Mouse (Mus musculus): ENCODE measurements around the gene Lhx4.

DNA sequence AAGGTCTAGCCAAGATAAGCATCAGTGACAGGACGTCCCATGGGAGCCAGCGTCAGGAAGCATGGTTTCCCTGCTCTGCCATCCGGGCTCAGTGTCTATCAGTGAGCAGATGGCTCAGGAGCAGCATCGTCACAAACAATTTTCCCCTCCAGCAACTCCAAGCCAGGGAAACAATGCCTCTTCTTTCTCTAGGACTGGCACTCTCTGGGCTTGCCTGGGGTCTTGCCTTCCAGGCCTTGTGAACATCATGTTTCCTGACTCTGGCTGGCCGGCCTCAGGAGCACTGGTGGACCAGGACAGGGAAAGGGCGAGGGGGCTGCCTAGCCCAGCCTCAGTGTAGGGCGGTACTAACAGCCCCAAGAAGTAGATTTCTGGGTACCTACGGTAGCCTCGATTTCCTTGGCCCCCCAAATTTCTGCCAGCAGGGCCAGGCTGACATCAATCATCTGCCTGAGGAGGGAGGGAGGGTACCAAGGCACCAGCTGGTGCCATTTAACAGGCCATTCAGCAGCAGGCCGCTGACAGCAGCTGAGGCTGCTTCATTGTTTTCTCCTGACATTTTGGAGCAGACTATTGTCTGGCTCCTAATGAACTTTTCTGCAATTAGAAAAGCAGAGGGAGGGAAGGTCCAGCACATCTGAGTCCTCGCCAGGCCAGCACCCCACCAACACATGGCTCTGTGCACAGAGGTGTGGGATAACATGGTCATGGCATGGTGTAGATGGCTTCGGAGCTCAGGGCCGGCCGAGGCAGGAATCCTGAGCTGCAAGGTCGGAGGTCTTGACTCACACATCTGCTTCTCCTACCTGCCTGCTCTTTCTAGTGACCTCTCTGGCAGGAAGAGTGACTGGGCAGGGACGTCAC lies 38.9 kb upstream of the Lhx4 start:
- no peak for TF ChIP-seq CTCF (IDR thresholded peaks at IDR 0.05; ENCODE audit: control insufficient read depth, insufficient read depth, insufficient read length)
- TF ChIP-seq MYOG (IDR thresholded peaks at IDR 0.05; ENCODE audit: control insufficient read depth, extremely low read depth, insufficient read length): no peak
- TF ChIP-seq MAX (IDR thresholded peaks at IDR 0.05): no peak
- TF ChIP-seq USF1 (IDR thresholded peaks at IDR 0.05; ENCODE audit: low read depth): no peak
- TF ChIP-seq FOSL1 (IDR thresholded peaks at IDR 0.05; ENCODE audit: insufficient read depth, low read length, poor library complexity, severe bottlenecking): no peak
- no peak for TF ChIP-seq MYOD1 (IDR thresholded peaks at IDR 0.05; ENCODE audit: control insufficient read depth, insufficient read length, low read depth)
- TF ChIP-seq CEBPB (IDR thresholded peaks at IDR 0.05; ENCODE audit: low read depth): no peak
